Comparison of ENCODE assay signal across 10 mouse cellular contexts in genomic region chr16:23986176-23986575, GRCm38 (mm10). TPM values are rescaled to one million over a fixed set of nuclear protein-coding genes. Genes with fewer than 3 reads are reported as not detected.
DNase-seq lines count a peak whose midpoint lies in the region; ATAC-seq and TF ChIP-seq lines count a peak whose summit lies in the region.
"Had no signal": no experiment of that assay in that cellular context is flagged by ENCODE, and none has a peak within 500 bp of the region (broad histone marks: within the 10 kb centered on the region; RNA-seq: fewer than 3 reads in every experiment).

No protein-coding gene starts in this region.

- no peak for TF ChIP-seq CTCF in cortical plate, adult 2 months (IDR thresholded peaks at IDR 0.05; ENCODE audit: extremely low read depth, insufficient read depth, low read length)

- no peaks in the 10 kb centered on the region for H3K9me3 ChIP-seq in lung, embryonic 15.5 days
- no peaks in the 10 kb centered on the region for H3K9me3 ChIP-seq in hindbrain, embryonic 12.5 days (replicated peaks)

- WGBS in lung, embryonic 15.5 days = 21% methylated on average over 3 of the region's 3 CpGs
- 0% methylated on average over 3 of the region's 3 CpGs for WGBS in hindbrain, embryonic 12.5 days

- no peaks in the 10 kb centered on the region for H3K36me3 ChIP-seq in lung, embryonic 15.5 days
- H3K36me3 ChIP-seq in hindbrain, embryonic 12.5 days = no peaks in the 10 kb centered on the region

- peak overlapping the region; percentile 79 for H3K4me3 ChIP-seq in lung, embryonic 15.5 days
- H3K4me3 ChIP-seq in cortical plate, adult 2 months (ENCODE audit: insufficient read depth, low read length) = peak overlapping the region; percentile 45
- no peak overlapping the region for H3K4me3 ChIP-seq in hindbrain, embryonic 12.5 days

- TF ChIP-seq POLR2A in cortical plate, adult 2 months (IDR thresholded peaks at IDR 0.05; ENCODE audit: extremely low read depth, insufficient read depth, low read length) = no peak

- DNase-seq in lung, postnatal 14 days = no peak
- peak; percentile 53 for DNase-seq in lung, postnatal 36 days
- DNase-seq in ovary, postnatal 14 days (ENCODE audit: low spot score) = no peak
- no peak for DNase-seq in spleen, postnatal 4 days (ENCODE audit: low spot score in 2 of 2)
- DNase-seq in left cerebral cortex, adult 8-10 months (ENCODE audit: low spot score in 2 of 2) = no peak

- H3K27me3 ChIP-seq in lung, embryonic 15.5 days = peaks cover 8% of the 10 kb centered on the region
- peaks cover 49% of the 10 kb centered on the region for H3K27me3 ChIP-seq in hindbrain, embryonic 12.5 days

- ATAC-seq in lung, embryonic 15.5 days (ENCODE audit: borderline replicate concordance, extremely low read depth, low FRiP score, low TSS enrichment) = no peak
- ATAC-seq in hindbrain, embryonic 12.5 days (ENCODE audit: low FRiP score) = no peak

- peak overlapping the region; percentile 96 for H3K4me2 ChIP-seq in lung, embryonic 15.5 days
- peak overlapping the region; percentile 97 for H3K4me2 ChIP-seq in hindbrain, embryonic 12.5 days (replicated peaks)

- H3K4me1 ChIP-seq in lung, embryonic 15.5 days = peaks cover 49% of the 10 kb centered on the region
- H3K4me1 ChIP-seq in cortical plate, adult 2 months (ENCODE audit: control insufficient read depth, insufficient read depth, low read length) = peaks cover 2% of the 10 kb centered on the region; the same call in 1 of the 2 replicates
- peaks cover 38% of the 10 kb centered on the region for H3K4me1 ChIP-seq in hindbrain, embryonic 12.5 days

- no peak overlapping the region for H3K9ac ChIP-seq in lung, embryonic 15.5 days
- no peak overlapping the region for H3K9ac ChIP-seq in hindbrain, embryonic 12.5 days

- no peak overlapping the region for H3K27ac ChIP-seq in lung, embryonic 15.5 days
- H3K27ac ChIP-seq in cortical plate, adult 2 months (ENCODE audit: insufficient read depth, low read length) = peak overlapping the region; percentile 18; the same call in 1 of the 2 replicates
- H3K27ac ChIP-seq in hindbrain, embryonic 12.5 days = no peak overlapping the region

RNA-seq across cellular contexts. Expression of gene Gm37419, which starts 2.1 kb away (rescaled TPM):
- not detected in 2 replicates for polyA plus RNA-seq in lung, embryonic 15.5 days (2015; fragmentation: Nextera tagmentation; extraction: Ambion mirVana)
- not detected in 2 replicates for polyA plus RNA-seq in cortical plate, adult 2 months (2012; rRNA removed)
- polyA plus RNA-seq in hindbrain, embryonic 12.5 days (2016; fragmentation: Nextera tagmentation; extraction: Ambion mirVana) = not detected in 2 replicates
- not detected for total RNA-seq in left cerebral cortex, adult 8-10 months (2022)
- total RNA-seq: adrenal gland, adult 18-20 months; neutrophil, adult 5-6 weeks had no signal

RNA-seq across cellular contexts. Expression of gene Bcl6, which starts 2.5 kb away (rescaled TPM):
- 1.7 TPM in 2 replicates for polyA plus RNA-seq in lung, embryonic 15.5 days (2015; fragmentation: Nextera tagmentation; extraction: Ambion mirVana)
- polyA plus RNA-seq in cortical plate, adult 2 months (2012; rRNA removed) = 16.2 and 19.8 TPM in 2 replicates
- polyA plus RNA-seq in hindbrain, embryonic 12.5 days (2016; fragmentation: Nextera tagmentation; extraction: Ambion mirVana) = 0.12 and 0.18 TPM in 2 replicates
- 10 to 100 TPM; 21.1 to 25.7 (median 24.3) TPM for total RNA-seq in left cerebral cortex, adult 8-10 months (2022)

RNA-seq across cellular contexts. Expression of gene Rtp2, which starts 54.0 kb away (rescaled TPM):
- polyA plus RNA-seq in lung, embryonic 15.5 days (2015; fragmentation: Nextera tagmentation; extraction: Ambion mirVana) = not detected in 2 replicates
- polyA plus RNA-seq in cortical plate, adult 2 months (2012; rRNA removed) = 0.04 TPM in 2 replicates
- polyA plus RNA-seq in hindbrain, embryonic 12.5 days (2016; fragmentation: Nextera tagmentation; extraction: Ambion mirVana) = not detected in 2 replicates
- under 1 TPM in 2 of 4 experiments, not detected in 2; 0.18 to 0.32 TPM for total RNA-seq in left cerebral cortex, adult 8-10 months (2022)
- total RNA-seq: adrenal gland, adult 18-20 months; neutrophil, adult 5-6 weeks had no signal
